9 mouse cellular contexts compared by ENCODE assay signal in the genomic region with DNA sequence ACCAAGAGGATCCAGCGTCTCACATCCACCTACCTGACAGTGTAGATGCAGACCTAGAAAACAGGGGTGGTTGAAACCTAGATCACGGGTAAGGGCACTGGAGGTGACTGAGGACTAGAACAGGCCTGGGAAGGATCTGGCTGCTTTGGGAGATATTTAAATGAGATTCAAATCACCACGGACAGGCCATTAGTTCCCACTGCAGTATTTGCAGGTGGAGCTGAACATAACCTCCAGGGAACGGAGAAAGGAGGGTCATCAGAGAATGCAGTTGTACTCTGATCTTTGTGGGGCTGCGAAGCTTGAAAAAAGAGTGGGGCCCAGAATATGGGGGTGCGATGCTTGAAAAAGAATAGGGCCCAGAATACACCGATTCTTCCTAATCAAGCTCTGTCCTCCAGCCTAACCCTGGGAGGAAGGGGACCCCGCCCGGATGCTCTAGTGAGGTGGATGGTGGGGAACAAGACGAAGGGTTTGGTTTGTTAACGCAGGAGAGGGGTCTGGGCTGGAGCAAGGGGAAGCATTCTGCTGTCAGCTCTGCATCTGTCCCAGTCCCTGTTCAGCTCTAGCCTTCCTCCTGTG. TPM values are rescaled to one million over a fixed set of nuclear protein-coding genes. Genes with fewer than 3 reads are reported as not detected.
DNase-seq lines count a peak whose midpoint lies in the region; ATAC-seq and TF ChIP-seq lines count a peak whose summit lies in the region.
"Had no signal": no experiment of that assay in that cellular context is flagged by ENCODE, and none has a peak within 500 bp of the region (broad histone marks: within the 10 kb centered on the region; RNA-seq: fewer than 3 reads in every experiment).

No protein-coding gene starts in this region.

- DNase-seq in heart, postnatal 36 days: no peak
- DNase-seq in brain, adult 2 months (ENCODE audit: low read depth, low spot score): peak; percentile 41
- DNase-seq in heart, postnatal 0 days (ENCODE audit: low spot score): no peak
- no peak for DNase-seq in adrenal gland, postnatal 25 days
- DNase-seq in urinary bladder, adult 18-20 months (ENCODE audit: low spot score in 2 of 2): no peak
- DNase-seq in thymus, postnatal 4 days: no peak

- no peak for ATAC-seq in heart, embryonic 12.5 days (ENCODE audit: insufficient number of reproducible peaks, low FRiP score)
- ATAC-seq in heart, postnatal 0 days (ENCODE audit: insufficient read depth, low read depth): no peak
- no peak for ATAC-seq in liver, embryonic 16.5 days (ENCODE audit: low read depth)

- peak overlapping the region; percentile 50 for H3K9ac ChIP-seq in heart, embryonic 12.5 days
- H3K9ac ChIP-seq in heart, postnatal 0 days (replicated peaks; ENCODE audit: low read depth, low read length): no peak overlapping the region
- H3K9ac ChIP-seq in liver, embryonic 16.5 days (ENCODE audit: low read depth, low read length): no peak overlapping the region

- H3K27ac ChIP-seq in heart, embryonic 12.5 days (ENCODE audit: poor library complexity, severe bottlenecking): no peak overlapping the region
- H3K27ac ChIP-seq in heart, postnatal 0 days (ENCODE audit: low read depth): no peak overlapping the region
- no peak overlapping the region for H3K27ac ChIP-seq in liver, embryonic 16.5 days (ENCODE audit: low read length)

- peak overlapping the region; percentile 97 for H3K4me2 ChIP-seq in heart, embryonic 12.5 days
- peak overlapping the region; percentile 45 for H3K4me2 ChIP-seq in heart, postnatal 0 days (ENCODE audit: low read depth, low read length)
- peak overlapping the region; percentile 49 for H3K4me2 ChIP-seq in liver, embryonic 16.5 days (ENCODE audit: low read depth, low read length)

- no peak for TF ChIP-seq CTCF in heart, postnatal 0 days (IDR thresholded peaks at IDR 0.05; ENCODE audit: low read depth)

- intact Hi-C loops in heart, postnatal 36 days (cut with DNase I): no loop called here

- H3K36me3 ChIP-seq in heart, embryonic 12.5 days: peaks cover 38% of the 10 kb centered on the region
- H3K36me3 ChIP-seq in heart, postnatal 0 days (replicated peaks; ENCODE audit: control insufficient read depth, insufficient read depth, low read length): peaks cover 11% of the 10 kb centered on the region
- H3K36me3 ChIP-seq in liver, embryonic 16.5 days (ENCODE audit: control insufficient read depth, insufficient read depth): peaks cover 17% of the 10 kb centered on the region

- no peak for TF ChIP-seq EP300 in heart, postnatal 0 days (IDR thresholded peaks at IDR 0.05; ENCODE audit: low read depth)

- WGBS in heart, embryonic 12.5 days: 25% methylated on average over 11 of the region's 11 CpGs
- WGBS in heart, postnatal 0 days: 36% methylated on average over 11 of the region's 11 CpGs
- 18% methylated on average over 11 of the region's 11 CpGs for WGBS in liver, embryonic 16.5 days (ENCODE audit: insufficient replicate concordance)

- H3K4me3 ChIP-seq in heart, embryonic 12.5 days: peak overlapping the region; percentile 34
- H3K4me3 ChIP-seq in heart, postnatal 0 days (ENCODE audit: low read depth, low read length): peak overlapping the region; percentile 26; the same call in 1 of the 2 replicates
- H3K4me3 ChIP-seq in liver, embryonic 16.5 days (ENCODE audit: low read depth, low read length): peak overlapping the region; percentile 22

- H3K4me1 ChIP-seq in heart, embryonic 12.5 days (replicated peaks): peaks cover 30% of the 10 kb centered on the region
- H3K4me1 ChIP-seq in heart, postnatal 0 days (ENCODE audit: control insufficient read depth, insufficient read depth): peaks cover 8% of the 10 kb centered on the region; the same call in 1 of the 2 replicates
- H3K4me1 ChIP-seq in liver, embryonic 16.5 days (ENCODE audit: control insufficient read depth, low read depth, low read length): peaks cover 40% of the 10 kb centered on the region

- H3K27me3 ChIP-seq in heart, embryonic 12.5 days (replicated peaks): peaks cover 31% of the 10 kb centered on the region
- peaks cover 27% of the 10 kb centered on the region for H3K27me3 ChIP-seq in heart, postnatal 0 days (ENCODE audit: control insufficient read depth, insufficient read depth, low read length)
- H3K27me3 ChIP-seq in liver, embryonic 16.5 days (ENCODE audit: control insufficient read depth, insufficient read depth, low read depth, low read length): peaks cover 26% of the 10 kb centered on the region

- H3K9me3 ChIP-seq in heart, embryonic 12.5 days (replicated peaks): no peaks in the 10 kb centered on the region
- H3K9me3 ChIP-seq in heart, postnatal 0 days (replicated peaks; ENCODE audit: control insufficient read depth, low read length): no peaks in the 10 kb centered on the region
- H3K9me3 ChIP-seq in liver, embryonic 16.5 days (replicated peaks; ENCODE audit: control insufficient read depth, low read length): no peaks in the 10 kb centered on the region

RNA-seq across cellular contexts. Expression of a gene that starts 0.5 kb away (rescaled TPM):
- polyA plus RNA-seq in heart, embryonic 12.5 days (2016; fragmentation: Nextera tagmentation; extraction: Ambion mirVana): 10.1 and 10.5 TPM in 2 replicates
- 10 to 100 TPM; 24.4 to 25.1 TPM for total RNA-seq in heart, postnatal 36 days (2021)
- 8.7 and 9.8 TPM in 2 replicates for total RNA-seq in heart, postnatal 0 days (2014; rRNA removed; ENCODE audit: low replicate concordance)
- polyA plus RNA-seq in heart, postnatal 0 days (2015; fragmentation: Nextera tagmentation; extraction: Ambion mirVana): 8.5 and 8.6 TPM in 2 replicates
- 2.6 and 3.3 TPM in 2 replicates for polyA plus RNA-seq in liver, embryonic 16.5 days (2015; fragmentation: Nextera tagmentation; extraction: Ambion mirVana)
- total RNA-seq in adrenal gland, postnatal 25 days (2021): 21.6 and 30.2 TPM in 2 replicates

RNA-seq across cellular contexts. Expression of a gene that starts 8.3 kb away (rescaled TPM):
- not detected in 2 replicates for polyA plus RNA-seq in heart, embryonic 12.5 days (2016; fragmentation: Nextera tagmentation; extraction: Ambion mirVana)
- total RNA-seq in heart, postnatal 36 days (2021): not detected
- not detected in 2 replicates for total RNA-seq in heart, postnatal 0 days (2014; rRNA removed; ENCODE audit: low replicate concordance)
- not detected in 2 replicates for polyA plus RNA-seq in heart, postnatal 0 days (2015; fragmentation: Nextera tagmentation; extraction: Ambion mirVana)
- polyA plus RNA-seq in liver, embryonic 16.5 days (2015; fragmentation: Nextera tagmentation; extraction: Ambion mirVana): 0.11 TPM in 1 of 2 replicates, not detected in the other
- 0.39 TPM in 1 of 2 replicates, not detected in the other for total RNA-seq in adrenal gland, postnatal 25 days (2021)
- polyA plus RNA-seq: urinary bladder, adult 2 months had no signal

RNA-seq across cellular contexts. Expression of a gene that starts 9.2 kb away (rescaled TPM):
- polyA plus RNA-seq in heart, embryonic 12.5 days (2016; fragmentation: Nextera tagmentation; extraction: Ambion mirVana): 130 and 136 TPM in 2 replicates
- total RNA-seq in heart, postnatal 36 days (2021): 10 to 100 TPM; 20.0 to 20.7 TPM
- total RNA-seq in heart, postnatal 0 days (2014; rRNA removed; ENCODE audit: low replicate concordance): 111 and 131 TPM in 2 replicates
- polyA plus RNA-seq in heart, postnatal 0 days (2015; fragmentation: Nextera tagmentation; extraction: Ambion mirVana): 72.8 and 81.1 TPM in 2 replicates
- 375 and 379 TPM in 2 replicates for polyA plus RNA-seq in liver, embryonic 16.5 days (2015; fragmentation: Nextera tagmentation; extraction: Ambion mirVana)
- total RNA-seq in adrenal gland, postnatal 25 days (2021): 830 and 852 TPM in 2 replicates

RNA-seq across cellular contexts. Expression of a gene that starts 43.3 kb away (rescaled TPM):
- 1.7 and 2.8 TPM in 2 replicates for polyA plus RNA-seq in heart, embryonic 12.5 days (2016; fragmentation: Nextera tagmentation; extraction: Ambion mirVana)
- not detected for total RNA-seq in heart, postnatal 36 days (2021)
- not detected in 2 replicates for total RNA-seq in heart, postnatal 0 days (2014; rRNA removed; ENCODE audit: low replicate concordance)
- polyA plus RNA-seq in heart, postnatal 0 days (2015; fragmentation: Nextera tagmentation; extraction: Ambion mirVana): 0.04 TPM in 1 of 2 replicates, not detected in the other
- polyA plus RNA-seq in liver, embryonic 16.5 days (2015; fragmentation: Nextera tagmentation; extraction: Ambion mirVana): 102 and 104 TPM in 2 replicates
- total RNA-seq in adrenal gland, postnatal 25 days (2021): 1.6 TPM in 1 of 2 replicates, not detected in the other
- polyA plus RNA-seq: urinary bladder, adult 2 months had no signal

Comparison
In these comparisons a context has a peak if more than half of its experiments do, and no peak if none do; other contexts are left out.
1. H3K4me2 ChIP-seq: peak in every context shown above with its lines; median percentile 97 in heart, embryonic 12.5 days; 49 in liver, embryonic 16.5 days; 45 in heart, postnatal 0 days.